Mouse (Mus musculus): ENCODE data around the gene Got1. TPM values are rescaled to one million over a fixed set of nuclear protein-coding genes. Genes with fewer than 3 reads are reported as not detected.
"Not testable (repeated sequence)": the region's sequence is repeated elsewhere in the genome, so short reads cannot be mapped to it uniquely, and the experiment has no call there.

The Got1 gene
- total RNA-seq, 2 experiments from 2014 or later = 1,066 to 1,082 TPM

DNA sequence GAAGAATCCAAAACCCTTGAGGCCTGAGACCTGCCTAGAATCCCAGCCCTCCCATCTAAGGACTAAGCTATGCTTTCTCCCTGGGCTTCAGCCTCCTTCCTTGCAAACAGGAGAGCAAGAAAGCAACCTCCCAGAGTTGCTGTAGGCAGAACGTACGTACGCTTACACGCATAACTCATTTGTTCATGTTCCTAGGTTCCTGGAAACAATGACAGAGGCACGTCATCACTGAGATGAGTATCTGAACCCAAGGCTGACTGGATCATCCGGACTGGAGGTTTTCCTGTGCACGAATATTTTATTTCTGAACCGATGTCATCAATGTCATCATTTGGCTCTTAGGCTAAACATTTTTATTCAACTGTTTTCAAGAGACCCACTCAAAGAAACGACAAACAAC lies 2.4 kb downstream of the Got1 start:
- DNase-seq = no peak

DNA sequence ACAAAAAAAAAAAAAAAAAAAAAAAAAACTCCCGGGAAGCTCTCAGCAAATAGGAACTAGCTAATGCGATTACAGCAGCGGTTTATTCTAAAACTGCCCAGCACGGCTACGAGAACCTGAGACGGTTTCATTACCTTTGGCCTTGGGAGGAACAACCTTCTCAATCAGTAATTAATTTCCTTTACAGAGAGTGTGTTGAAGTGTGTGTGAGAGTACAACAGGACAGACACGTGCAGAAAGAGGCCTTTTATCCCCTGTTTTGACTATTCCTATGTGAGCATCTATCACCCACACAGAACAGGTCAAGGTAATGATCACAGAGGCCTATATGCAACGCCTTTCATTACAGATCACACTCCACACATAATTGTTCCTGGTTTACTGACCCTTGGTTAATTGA lies 3.0 kb downstream of the Got1 start:
- DNase-seq = no peak

DNA sequence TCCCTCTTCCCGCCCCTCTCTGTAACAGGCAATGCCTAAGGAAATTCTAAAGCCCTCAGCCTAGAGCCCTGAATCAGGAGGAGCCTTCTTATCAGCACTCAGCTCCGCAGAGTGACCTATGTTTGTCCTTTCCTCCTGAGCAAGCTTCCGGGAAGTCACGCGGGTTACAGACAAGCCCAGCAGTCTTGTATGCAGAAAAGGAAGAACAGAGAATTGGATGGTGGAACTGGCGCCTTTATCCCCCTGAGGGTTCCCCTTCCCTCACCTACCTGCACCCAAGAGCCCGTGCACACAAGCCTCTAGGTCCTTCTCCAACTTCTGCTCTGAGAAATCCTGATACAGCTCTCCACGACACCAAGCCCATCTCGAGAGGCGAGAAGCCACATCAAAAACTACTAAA lies 4.0 kb downstream of the Got1 start:
- peak; percentile 54 to 57 for DNase-seq

DNA sequence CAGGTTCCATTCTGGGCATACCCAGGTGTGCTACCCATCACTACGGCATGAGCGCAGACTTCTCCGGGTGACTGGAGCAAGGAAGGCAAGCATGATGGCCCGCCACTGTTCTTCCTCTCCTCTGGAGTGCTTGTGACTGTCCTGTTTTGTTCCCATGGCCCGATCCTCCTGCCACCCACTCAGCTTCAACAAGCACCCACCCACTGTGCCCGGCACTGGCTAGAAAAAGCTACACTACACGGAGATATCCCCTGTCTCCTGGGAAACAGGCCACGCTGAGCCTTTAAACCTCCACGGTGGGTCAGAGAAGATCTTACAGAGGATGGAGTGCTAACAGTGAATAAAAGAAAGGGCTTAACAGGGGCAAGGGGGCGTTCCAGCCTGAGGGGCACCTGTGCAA lies 5.2 kb downstream of the Got1 start:
- DNase-seq = no peak

DNA sequence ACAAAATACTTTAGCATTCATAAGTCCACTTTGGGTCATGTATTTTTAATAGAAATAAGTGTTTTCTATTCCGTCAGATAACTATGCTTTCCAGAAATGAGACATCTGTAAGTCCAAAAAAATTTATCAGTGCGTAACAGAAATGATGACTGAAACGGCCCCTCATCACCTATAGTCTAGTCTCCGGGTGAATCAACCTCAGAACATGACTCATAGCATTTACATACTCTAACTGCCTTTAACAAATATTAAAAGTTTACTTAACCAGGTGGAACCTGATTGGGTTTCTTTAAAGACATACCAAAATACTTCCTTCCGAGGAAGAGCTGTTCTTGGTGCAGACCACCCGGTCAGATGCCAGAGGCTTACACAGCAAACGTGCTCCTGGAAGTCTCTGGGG lies 6.1 kb downstream of the Got1 start:
- DNase-seq = no peak

DNA sequence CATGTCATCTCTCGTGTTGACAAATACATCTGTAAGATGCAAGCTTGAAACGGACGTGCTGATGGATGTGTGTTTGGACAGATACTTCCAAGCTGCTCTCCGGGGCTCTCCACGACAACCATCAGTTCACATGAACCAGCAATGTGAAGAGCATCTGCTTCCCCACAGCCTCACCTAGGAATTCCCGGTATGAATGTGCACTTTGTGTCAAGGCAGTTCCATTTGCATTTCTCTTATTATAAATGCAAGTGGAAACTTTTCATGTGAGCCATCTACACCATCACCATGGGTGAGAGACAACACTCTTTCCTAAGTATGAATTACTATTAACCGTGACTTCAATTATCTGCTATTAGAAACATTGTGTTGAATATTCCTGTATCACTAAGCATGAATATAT lies 6.6 kb downstream of the Got1 start:
- no peak for DNase-seq

DNA sequence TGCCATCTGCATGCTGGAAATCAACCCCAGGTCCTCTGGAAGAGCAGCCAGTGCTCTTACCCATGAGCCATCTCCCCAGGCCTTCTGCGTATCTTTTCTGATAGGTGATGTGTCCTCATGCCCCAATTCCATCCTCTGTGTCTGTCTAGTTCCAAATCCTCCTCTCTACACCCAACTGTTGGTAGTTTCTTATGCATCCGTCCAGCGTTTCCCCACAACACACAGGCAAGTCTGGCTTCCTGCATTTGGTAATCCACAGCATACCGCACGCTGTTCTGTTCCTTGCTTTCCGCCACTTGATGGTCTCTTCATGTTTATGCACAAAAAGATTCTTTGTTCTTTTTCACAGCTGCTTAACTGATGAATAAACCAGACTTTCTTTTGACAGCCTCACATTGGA lies 7.1 kb downstream of the Got1 start:
- DNase-seq = no peak

DNA sequence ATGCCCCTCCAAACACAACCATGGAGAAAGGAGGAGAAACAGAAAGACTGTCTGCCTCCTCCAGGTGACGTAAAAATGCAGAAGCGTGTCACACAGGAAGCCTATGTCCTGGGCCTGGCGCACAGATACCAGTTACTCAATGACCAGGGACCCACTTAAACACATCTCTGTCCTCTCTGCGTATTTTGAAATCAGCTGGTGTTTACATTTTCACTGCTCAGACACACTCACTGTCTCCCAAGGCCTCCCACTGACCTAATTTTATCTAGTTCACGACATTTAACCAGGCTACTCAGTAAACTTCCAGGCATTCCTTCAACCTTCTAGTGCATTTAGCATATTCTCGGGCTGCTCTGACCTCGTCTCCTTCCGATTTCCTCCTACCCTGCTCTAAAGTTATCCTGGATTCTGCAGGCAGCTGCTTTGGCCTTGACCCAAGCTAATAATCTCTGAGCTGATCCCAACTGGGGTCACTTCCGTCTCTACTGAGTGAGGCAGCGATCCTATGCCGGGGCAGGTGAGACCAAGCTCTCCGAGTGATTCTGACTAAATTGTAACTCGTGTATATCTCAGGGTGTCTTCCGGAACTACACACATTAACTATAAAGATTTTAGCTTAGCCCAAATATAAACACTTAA lies 7.9 kb downstream of the Got1 start:
- no peak for DNase-seq

DNA sequence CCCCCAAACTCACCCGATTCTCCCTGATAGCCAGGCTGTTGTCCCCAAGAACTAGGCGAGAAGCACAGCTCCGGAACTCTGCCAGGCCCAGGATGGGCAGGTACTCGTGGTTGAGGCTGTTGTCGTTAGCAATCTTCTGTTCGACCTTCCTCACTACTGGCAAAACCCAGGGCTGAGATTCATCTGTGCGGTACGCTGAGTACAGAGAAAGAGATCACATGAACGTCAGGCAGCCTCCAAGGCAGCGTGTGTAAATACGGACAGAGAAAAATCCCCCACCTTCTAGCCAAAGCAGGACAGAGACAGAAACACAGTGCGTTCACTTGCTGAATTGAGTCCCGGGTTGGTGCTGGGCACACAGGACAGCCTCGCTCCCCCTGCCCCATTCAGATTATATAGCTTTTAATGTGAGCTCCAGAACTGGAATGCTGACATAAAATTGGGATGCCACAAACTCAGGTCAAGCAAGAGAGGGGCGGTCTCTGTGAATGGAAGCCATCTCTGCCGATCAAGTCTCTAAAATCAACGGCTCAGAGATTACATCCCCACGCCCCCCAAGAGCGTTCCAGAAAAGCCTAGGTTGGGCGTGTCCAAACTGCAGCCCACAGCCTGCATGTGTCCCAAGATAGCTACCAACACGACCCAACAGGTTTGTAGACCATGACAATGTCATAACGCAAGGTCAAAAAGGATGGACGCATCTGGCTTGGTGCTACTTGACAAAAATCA lies 8.6 kb downstream of the Got1 start:
- peak; percentile 56 to 59 for DNase-seq

DNA sequence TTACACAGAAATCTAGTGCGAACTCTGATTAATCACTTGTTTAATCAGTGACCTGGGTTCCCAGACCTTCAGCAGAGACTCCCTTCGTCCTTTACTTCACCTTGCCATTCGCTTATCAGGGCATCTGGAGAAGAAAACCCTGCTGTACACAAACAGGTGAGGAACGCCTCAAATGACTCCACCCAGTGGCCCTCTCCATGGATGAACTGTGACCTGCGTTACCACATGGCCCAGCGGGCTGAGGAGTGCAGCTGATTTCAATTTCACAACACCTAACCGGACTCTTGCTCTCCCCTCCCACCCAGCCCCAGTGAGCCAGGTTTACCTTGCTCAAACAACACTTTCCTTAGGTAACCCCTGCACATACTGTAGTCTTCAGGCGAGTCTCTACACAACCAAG lies 10.5 kb downstream of the Got1 start:
- no peak for DNase-seq

DNA sequence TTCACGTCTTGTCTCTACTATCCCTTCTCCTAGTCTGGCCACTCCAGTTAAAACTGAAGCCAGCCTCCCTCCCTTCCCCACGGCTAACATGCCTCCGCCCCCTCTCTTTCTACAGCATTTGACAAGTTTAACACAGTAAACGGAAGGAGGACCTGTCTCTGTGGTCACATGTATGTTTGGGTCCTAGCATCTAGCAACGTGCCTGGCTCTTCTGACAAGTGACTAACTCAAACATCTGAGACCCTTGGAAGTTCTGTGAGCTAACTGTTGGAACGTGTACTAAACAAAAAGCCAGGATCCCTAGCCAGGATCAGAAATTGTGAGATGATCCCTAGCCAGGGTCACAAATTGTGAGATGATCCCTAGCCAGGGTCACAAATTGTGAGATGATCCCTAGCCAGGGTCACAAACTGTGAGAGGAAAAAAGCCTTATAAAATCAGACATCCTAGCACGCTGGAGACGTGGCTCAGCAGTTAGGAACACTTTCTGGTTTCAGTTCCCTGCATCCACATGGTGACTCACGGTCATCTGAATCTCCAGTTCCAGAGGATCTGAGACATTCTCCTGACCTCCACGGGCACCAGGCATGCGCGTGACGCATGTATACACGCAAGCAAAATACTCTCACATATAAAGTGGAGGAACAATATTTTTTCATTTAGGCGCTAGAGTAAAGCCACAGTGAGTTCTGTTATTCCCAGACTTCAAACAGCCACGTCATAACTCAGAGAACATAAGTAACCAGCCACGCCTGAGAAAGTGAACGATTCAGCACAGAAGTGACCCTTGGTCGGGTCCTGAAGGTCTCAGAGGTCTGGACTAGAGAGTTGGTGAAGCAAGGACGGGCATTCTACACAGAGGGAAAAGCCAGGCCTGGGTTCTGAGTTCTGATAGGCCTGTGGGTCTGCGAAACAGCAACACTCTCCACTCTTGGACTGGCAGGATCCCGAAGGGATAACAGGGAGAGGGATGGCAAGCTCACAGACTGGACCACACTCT lies 12.5 kb downstream of the Got1 start:
- peak; percentile 45 to 63 for DNase-seq

DNA sequence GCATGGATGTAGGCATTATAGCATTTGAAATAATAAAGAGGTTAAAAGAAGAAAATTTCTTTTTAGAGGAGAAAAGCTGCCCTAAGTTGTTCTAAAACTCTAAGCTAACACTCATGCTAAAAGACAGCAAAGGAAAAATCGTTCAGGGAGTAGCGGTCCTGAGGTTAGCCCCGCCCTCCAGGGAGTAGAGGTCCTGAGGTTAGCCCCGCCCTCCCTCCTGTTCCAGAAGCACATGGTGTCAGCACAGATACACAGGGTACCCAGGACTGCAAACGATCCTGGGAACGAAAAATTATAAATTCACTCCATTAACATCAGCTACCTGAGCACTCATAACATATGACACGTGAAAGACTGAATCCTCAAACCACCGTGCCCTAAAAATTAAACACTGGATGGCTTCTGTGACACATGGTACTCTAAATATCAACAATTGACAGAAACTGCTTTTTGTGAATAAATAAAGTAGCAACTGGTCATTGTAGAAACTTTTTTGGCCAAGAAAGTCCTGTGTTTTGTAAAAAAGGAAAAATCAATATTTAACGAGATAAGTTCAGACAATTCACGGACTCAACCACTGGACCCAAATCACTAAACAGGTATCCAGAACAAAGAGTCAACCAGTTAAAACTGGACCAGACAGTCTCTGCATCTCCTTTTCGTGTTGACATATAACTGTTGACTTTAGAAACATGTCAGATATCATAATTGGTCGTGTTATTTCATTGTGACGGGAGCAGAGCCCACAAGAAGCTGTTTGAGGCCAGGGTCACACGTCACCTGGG lies 13.8 kb downstream of the Got1 start:
- DNase-seq = no peak

DNA sequence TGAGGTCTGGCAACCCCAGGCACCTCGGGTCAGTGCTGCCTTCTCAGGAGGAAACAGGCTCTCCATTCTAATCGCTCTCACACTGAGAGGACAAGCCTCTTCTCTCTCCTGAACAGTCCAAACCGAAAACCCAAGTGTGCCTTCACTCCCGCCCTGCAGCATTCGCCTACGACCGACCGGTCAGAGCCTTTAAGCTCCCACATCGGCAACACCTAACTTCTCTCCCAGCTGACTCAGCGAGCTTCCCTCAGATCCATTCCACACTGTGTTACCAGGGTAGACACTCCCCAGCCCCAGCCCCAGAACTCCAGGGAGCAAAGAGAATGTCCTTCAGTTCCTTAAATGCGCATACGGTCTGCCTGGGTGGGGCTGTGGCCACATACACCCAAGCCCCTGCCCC lies 19.0 kb downstream of the Got1 start:
- DNase-seq = no peak

DNA sequence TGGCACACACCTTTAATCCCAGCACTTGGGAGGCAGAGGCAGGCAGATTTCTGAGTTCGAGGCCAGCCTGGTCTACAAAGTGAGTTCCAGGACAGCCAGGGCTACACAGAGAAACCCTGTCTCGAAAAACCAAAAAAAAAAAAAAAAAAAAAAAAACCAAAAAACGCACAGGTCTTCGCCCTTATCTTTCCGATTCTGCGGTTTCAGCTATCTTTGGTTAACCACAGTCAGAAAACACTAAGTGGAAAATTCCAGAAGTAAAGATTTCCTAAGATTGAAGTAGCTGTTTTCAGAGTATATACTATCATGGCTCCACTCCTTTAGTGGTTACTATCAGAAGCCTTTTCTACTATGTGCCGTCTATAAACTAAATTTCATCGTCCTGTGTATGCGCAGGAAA lies 20.8 kb downstream of the Got1 start:
- DNase-seq = not testable (repeated sequence)

DNA sequence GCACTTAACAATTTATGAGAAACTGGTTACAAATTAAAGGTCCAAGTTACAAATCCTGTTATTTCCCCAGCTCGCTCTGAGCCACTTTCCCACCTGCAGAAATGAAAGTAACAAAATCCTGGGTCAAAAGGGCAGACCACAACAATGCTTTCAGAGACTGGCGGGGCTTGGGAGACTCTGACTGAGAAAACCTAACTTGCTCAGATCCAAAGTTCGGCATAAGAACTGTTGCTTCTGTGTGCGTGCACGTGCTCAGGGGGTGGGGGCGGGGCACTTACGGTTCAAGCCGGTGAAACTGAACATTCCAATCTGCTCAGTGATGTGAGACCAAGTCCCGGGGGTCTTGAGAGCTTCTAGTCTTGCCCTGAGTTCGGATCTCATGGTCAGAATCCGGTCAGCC lies 21.8 kb downstream of the Got1 start:
- DNase-seq = no peak

DNA sequence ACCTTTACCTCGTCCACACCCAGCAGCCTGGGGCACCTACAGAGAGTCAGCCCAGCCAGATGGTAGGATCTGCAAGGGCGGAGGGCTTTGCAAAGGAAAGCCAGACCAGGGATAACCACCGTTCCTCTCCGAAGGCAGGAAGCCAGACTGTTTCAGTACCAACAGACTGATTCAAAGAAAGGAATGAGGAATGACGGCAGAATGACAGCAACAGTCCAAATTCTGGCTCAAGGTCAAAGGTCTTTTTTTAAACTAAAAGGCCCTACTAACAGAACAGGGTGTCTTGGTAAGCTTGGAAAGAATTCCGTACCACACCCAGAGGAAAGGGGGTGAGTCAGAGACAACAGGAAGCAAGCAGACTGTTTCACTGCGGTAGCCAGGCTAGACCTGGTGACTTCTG lies 25.5 kb downstream of the Got1 start:
- DNase-seq = peak; percentile 68 to 78

DNA sequence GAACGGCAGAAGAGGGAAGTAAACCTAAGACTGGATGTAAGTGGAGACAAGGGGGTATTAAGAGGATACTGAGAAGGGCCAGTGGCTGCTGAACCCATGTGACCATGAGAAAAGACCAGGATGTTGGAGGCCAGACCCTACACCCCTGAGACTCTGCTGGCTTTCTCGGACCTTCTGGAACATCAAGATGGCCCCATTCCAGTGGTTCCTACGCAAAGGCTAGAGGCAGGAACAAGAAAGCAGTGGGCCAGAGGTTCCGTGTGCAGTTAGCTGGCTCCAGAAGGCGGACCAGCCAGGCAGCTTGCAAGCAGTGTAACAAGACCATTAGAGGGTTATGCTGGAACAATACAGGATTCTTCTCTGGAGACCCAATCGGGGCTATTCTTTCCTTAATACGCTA lies 27.0 kb downstream of the Got1 start:
- DNase-seq = no peak

DNA sequence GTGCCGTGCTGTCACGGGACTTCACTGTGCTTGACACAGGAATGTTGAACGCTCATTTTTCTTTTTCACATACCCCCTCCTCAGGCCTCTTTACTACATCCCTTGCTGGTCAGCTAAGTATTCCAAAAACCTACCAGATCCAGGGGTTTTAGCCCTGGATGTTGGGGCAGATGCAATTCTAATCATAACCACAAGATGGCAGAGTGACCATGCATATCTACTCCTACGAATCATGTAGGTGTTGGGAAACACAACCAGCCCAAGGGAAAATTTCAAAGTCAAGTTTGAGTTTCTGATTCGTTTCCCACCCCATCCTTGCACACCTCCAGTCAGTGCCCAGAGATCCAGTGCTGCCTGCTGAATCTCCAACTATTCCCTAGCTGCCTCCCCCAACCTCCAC lies 28.6 kb downstream of the Got1 start:
- DNase-seq = peak; percentile 65 to 80

DNA sequence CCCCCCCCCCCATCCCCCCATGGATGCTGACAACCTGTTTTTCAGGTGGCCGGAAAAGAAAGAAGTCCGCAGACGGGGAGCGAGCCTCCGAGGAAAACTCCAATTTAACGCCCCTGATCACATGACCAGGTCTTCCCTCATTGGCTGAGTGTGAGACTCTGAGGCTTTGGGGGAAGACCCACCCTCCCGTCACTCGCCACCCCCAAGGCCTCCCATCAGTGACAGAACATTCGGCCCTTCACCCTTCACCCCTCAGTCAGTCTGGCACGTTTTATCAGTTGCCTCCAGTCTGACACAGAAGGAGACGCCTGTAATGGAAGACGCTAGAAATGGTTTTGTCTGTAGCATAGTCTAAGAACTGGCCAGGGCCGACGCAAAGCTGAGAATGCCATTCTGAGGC lies 29.5 kb downstream of the Got1 start:
- DNase-seq = no peak

DNA sequence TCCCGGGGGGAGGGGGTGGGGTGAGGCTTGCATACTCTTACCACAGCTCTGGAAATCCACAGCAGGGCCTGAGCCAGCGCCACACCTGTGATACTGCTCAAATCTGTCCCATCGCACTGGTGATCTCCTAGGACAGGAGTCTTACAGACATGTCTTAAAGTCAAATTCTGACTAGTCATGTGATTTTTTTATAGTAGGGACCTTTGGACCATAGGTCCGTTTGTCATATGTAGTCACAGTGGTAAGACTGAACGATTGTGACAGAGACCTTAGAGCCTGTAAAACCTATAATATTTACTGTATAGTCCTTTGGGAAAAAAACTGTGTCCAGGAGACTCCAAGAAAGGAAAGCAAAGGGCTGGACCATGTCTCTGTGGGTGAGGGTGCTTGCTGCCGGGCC lies 30.5 kb downstream of the Got1 start:
- DNase-seq = no peak

DNA sequence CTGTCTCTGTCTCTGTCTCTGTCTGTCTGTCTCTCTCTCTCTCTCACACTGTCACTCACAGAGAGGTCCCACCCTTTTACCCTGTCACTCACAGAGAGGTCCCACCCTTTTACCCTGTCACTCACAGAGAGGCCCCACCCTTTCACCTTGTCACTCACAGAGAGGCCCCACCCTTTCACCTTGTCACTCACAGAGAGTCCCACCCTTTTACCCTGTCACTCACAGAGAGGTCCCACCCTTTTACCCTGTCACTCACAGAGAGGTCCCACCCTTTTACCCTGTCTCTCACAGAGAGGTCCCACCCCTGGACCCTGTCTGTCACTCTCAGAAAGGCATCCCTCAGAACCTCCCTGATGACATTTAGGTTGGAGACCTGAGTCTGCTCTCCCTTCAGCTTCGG lies 31.1 kb downstream of the Got1 start:
- not testable (repeated sequence) for DNase-seq

DNA sequence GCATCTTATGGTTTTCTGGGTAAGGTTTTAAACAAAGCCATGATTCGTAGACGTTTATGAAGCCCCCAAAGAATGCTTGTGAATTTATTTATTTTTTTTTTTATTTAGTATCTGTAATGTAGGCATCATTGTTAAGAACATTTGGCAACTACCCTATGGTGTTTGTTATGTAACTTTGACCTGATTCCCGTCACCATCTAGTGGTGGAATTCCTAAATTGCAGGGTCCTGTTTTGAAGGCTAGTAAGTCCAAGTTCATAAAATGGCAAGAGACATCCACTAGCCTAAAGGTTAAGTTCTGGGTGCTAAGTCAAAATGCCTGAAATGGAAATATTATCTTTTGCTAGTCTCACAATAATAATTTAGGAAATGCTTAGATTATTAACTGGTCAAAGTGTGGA lies 37.0 kb downstream of the Got1 start:
- peak; percentile 43 to 52 for DNase-seq

All from heart, adult 18-20 months (tissue).